Mouse (Mus musculus): ENCODE data around the gene Dqx1. TPM values are rescaled to one million over a fixed set of nuclear protein-coding genes. Genes with fewer than 3 reads are reported as not detected.
A peak's percentile ranks its signal among the peaks of the same experiment; 100 is the strongest.

Dqx1 gene
- total RNA-seq, 4 experiments from 2014 or later: 0.24 to 0.52 (median 0.33) TPM

GRCm38 (mm10) chr6:83107566-83108400 is 50.1 kb downstream of the Dqx1 start:
- peak in 1 of 2 experiments; percentile 69 for DNase-seq (ENCODE audit: low spot score in 2 of 2)

DNA sequence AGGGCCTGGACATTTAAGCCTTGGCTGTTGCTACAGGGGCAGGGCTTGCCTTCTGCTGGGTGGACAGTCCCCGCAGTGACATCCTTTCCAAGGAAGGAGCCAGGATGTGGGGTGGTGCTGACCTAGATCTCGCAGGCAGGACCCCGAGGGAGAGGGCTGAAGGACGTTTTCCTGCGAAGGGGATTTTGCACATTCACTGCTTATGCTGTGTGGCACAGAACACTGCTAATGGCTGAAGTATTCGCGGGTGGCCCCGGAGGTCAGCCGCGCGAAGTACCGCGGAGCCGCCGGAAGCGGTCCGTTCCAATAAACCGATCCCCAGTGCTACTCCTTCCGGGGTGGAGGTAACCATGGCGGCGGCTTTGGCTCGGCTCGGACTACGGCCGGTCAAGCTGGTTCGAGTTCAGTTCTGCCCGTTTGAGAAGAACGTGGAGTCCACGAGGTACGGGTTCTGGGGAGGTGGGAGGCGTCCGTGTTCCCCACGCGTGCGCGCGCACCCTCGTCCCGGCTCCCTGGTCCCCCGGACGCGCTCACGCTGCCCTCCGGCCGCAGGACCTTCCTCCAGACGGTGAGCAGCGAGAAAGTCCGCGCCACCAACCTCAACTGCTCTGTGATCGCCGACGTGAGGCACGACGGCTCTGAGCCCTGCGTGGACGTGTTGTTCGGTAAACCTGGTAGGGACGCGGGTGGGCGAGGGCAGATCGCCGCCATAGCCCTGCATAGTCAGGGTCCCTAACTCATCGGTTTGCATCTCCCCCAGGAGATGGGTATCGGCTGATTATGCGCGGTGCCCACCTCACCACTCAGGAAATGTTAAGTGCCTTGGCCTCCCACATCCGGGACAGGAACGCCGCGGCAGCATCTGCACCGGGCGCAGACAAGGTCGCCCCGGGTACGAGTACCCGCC is 51.4 kb downstream of the Dqx1 start, which contains the start of gene Mrpl53:
Gene Mrpl53, plus strand, starts transcription at position 279 of the 907 bp plus-strand sequence.
- DNase-seq (ENCODE audit: low spot score in 2 of 2): peak; percentile 65 to 75

- no peak for DNase-seq (ENCODE audit: low spot score in 2 of 2)
These were observed 54.0 kb downstream of the Dqx1 start for GRCm38 (mm10) chr6:83111510-83112136.

DNA sequence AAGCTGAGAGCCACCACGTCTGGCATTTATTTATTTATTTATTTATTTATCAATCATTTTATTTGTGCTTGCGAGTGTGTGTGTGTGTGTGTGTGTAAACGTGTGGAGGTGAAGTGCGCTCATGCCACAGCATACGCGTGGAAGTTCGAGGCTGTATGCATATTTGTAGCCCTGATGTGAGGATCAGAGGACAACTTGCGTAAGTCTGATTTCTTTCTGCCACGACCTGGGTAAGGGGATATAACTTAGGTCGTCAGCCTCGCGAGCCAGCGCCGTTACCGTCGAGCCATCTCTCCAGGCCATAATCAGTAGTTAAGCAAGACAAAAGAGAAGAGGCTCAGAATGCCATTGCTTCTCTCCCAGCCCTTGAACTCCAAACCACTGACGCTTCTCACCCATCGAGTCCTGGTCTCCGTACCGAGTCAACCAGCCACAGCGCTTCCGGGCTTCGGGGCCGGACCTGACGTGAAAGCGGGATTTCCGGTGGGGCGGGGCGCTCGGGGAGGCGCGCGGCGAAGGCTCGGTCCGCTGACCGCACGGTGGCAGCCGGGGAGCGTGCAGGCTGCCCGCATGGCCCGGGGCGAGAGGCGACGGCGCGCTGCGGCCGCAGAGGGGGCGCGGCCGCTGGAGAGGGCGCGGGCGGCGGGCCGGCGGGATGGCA is 57.5 kb downstream of the Dqx1 start, which contains the start of gene Mogs:
Gene Mogs, plus strand, starts transcription at position 486 of the 661 bp plus-strand sequence.
- DNase-seq (ENCODE audit: low spot score in 2 of 2): peak; percentile 87

DNA sequence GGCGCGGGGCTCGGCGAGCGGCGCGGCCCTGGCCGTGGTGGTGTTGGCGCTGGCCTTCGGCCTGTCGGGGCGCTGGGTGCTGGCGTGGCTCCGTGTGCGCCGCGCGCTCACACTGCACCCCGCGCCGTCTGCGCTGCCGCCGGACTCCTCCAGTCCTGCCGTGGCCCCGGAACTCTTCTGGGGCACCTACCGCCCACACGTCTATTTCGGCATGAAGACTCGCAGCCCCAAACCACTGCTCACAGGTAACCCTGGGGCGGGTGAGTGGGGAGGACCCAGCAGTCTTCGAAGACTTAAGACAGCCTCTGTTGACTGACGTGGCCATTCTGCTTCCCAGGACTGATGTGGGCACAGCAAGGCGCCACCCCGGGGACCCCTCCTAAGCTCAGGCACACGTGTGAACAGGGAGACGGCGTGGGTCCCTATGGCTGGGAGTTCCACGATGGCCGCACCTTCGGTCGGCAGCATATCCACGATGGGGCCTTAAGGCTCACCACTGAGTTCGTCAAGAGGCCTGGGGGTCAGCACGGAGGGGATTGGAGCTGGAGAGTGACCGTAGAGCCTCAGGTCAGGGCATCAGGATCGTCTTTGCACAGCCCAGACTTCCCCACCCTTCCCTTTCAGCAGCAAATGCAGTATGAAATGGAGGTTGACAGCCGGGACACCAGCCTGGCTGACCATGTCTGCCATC is 58.2 kb downstream of the Dqx1 start:
- no peak for DNase-seq (ENCODE audit: low spot score in 2 of 2)

GRCm38 (mm10) chr6:83116373-83117164 is 58.9 kb downstream of the Dqx1 start:
- no peak for DNase-seq (ENCODE audit: low spot score in 2 of 2)

Small RNAs within 50 kb of the gene (microRNA-seq; reads per million reads assigned to microRNA genes)
- gene Mir3470a (not detected), gene Mir7040 (not detected)

Other genes starting within 250 kb of the Dqx1 start
- under 1 TPM in 1 of 4 experiments, not detected in 3; 0.61 TPM for gene Sema4f, start 118.1 kb upstream of the Dqx1 start, total RNA-seq (2022)
- gene M1ap, start 110.9 kb upstream of the Dqx1 start, total RNA-seq (2022): not detected
- 1 to 10 TPM in 3 of 4 experiments, under 1 TPM in 1; 0.56 to 1.2 (median 1.1) TPM for gene Dok1, start 24.4 kb upstream of the Dqx1 start, total RNA-seq (2022)
- gene Loxl3, start 23.7 kb upstream of the Dqx1 start, total RNA-seq (2022): 1 to 10 TPM in 3 of 4 experiments, under 1 TPM in 1; 0.97 to 1.5 (median 1.3) TPM
- 100 to 1,000 TPM in 2 of 4 experiments, 10 to 100 TPM in 2; 91.1 to 109 (median 102) TPM for gene Aup1, start 3.3 kb upstream of the Dqx1 start, total RNA-seq (2022)
- gene Htra2, start 2.6 kb upstream of the Dqx1 start, total RNA-seq (2022): 10 to 100 TPM; 16.6 to 16.9 (median 16.7) TPM
- gene Tlx2, start 12.4 kb downstream of the Dqx1 start, total RNA-seq (2022): not detected
- gene Pcgf1, start 20.0 kb downstream of the Dqx1 start, total RNA-seq (2022): 1 to 10 TPM; 6.2 to 9.4 (median 7.5) TPM
- gene Lbx2, start 28.5 kb downstream of the Dqx1 start, total RNA-seq (2022): under 1 TPM in 2 of 4 experiments, not detected in 2; 0.63 to 0.94 TPM
- 1 to 10 TPM in 3 of 4 experiments, not detected in 1; 1.1 to 2.3 (median 1.3) TPM for gene Ccdc142, start 43.8 kb downstream of the Dqx1 start, total RNA-seq (2022)
- gene Gm42688, start 43.8 kb downstream of the Dqx1 start, total RNA-seq (2022): under 1 TPM; 0.60 to 0.99 (median 0.82) TPM
- 100 to 1,000 TPM; 102 to 112 (median 107) TPM for gene Mrpl53, start 51.2 kb downstream of the Dqx1 start, total RNA-seq (2022)
- gene Mogs, start 57.7 kb downstream of the Dqx1 start, total RNA-seq (2022): 1 to 10 TPM; 5.3 to 5.9 (median 5.5) TPM
- gene Wbp1, start 63.7 kb downstream of the Dqx1 start, total RNA-seq (2022): 10 to 100 TPM; 39.1 to 50.7 (median 45.1) TPM
- 10 to 100 TPM; 14.3 to 18.2 (median 16.2) TPM for gene Ino80b, start 67.6 kb downstream of the Dqx1 start, total RNA-seq (2022)
- 10 to 100 TPM in 3 of 4 experiments, 1 to 10 TPM in 1; 9.0 to 12.2 (median 10.9) TPM for gene Rtkn, start 77.6 kb downstream of the Dqx1 start, total RNA-seq (2022)
- gene Wdr54, start 98.6 kb downstream of the Dqx1 start, total RNA-seq (2022): 1 to 10 TPM in 3 of 4 experiments, under 1 TPM in 1; 0.87 to 2.3 (median 1.1) TPM
- gene 1700003E16Rik, start 98.6 kb downstream of the Dqx1 start, total RNA-seq (2022): under 1 TPM in 2 of 4 experiments, not detected in 2; 0.13 to 0.15 TPM
- 100 to 1,000 TPM; 117 to 131 (median 127) TPM for gene Dctn1, start 108.1 kb downstream of the Dqx1 start, total RNA-seq (2022)
- not detected for gene Slc4a5, start 162.0 kb downstream of the Dqx1 start, total RNA-seq (2022)